Mouse (Mus musculus) lung, postnatal 36 days (tissue): ENCODE data around the gene Ntrk2.

Experiments
- DNase-seq: peaks from one replicate; pipeline ENCODE4 v3.0.0; 2022; ENCODE audit warnings: mixed read lengths

Ntrk2 gene

DNA sequence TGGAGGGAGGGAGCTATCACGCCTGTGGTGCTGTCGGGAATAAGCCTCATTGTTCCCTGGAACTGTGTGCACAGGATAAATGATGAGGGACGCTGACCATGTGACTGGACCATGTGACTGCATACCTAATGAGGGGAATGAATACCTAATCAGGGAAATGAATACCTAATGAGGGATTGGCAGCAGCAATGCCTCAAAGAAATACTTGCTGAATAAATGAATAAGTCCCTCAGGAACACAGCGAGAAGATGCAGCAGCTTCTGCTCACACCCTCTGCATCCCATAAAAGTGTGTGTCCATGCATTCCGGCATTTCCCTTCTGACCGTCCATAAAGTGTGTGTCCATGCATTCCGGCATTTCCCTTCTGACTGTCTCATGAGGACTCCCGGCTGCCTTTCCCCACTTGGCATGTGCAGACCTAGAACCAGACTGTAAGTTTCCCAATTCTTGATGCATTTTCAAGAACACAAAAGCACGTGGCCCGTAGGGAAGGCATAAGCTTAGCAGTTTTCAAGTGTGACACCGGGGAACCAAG lies 338.0 kb downstream of the Ntrk2 start:
- DNase-seq, result no peak

DNA sequence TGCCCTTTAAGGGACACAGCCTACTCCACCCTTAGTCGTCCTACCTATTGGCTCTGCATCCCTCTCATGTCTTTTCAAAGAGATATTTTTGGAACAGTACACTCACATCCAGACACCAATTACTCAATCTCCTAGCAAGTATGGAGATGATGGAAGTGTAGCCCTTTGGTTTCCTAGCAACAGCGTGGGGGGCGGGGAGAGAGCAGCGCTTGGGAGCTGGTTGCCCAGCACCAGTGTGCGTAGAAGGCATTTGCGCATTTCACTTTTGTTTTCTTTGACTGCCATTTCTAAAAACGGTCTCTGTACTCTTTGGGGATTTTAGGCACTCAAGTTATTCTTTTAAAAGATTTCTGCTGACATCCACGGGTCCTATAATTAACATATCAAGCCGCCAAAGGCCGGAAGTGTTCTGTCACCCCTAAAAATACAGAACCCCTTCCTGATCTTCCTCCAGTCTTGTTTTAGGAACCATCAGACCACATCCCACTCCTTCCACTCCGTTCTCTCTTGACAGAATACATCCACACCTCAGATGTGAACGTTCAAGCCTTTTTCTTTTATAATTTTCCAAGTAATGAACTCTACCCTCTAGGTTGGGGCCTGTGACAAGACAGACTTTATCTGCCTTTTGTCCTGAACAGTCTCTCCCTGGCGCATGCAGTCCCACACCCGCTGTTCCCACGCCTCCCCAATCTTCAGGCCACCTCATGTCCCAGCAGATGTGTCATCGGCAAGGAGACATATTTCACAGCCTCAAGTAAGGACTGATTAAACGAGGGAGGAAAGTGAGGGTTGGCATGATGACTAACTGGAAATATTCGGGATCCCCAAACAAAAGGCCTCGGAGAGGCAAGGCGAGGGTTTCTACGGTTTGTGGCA lies 339.5 kb downstream of the Ntrk2 start:
- DNase-seq, result peak; percentile 41

DNA sequence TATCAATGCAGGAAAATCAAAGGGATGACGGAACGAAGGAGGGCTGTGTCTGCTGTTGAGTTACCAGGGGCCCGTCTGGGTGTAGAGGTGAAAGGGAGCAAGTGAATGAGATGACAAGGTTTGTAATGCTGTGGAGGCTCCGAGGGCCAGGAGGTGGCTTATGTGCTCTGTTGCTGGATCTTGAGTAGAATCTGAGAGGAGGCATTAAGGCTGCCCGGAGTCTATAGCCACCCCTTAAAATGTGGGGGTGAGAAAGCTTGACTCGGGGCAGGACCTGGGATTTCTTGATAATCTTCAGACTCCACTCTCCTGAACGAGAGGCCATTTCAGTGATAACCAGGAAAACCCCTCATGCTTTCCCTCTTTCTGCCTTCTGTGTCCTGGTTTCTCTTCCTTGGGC lies 340.2 kb downstream of the Ntrk2 start:
- DNase-seq, result no peak

DNA sequence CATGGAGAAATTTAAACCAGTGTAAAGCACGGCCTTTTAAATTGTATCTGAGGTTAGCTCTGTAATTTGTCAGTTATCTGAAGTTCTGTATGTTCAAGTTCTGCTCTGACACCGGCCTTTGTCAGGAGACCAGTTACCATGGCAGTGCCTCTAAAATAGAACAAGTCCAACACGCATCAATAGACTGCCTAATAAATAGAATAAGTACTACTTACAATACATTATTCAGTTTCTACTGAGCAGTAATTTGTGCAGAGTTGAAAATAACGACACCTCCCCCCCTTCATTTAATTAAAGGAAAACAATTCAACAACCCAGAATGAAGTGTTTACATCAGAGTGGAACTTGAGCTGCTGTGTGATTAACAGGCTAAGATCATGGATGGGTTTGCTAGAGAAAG lies 341.6 kb downstream of the Ntrk2 start:
- DNase-seq, result no peak

DNA sequence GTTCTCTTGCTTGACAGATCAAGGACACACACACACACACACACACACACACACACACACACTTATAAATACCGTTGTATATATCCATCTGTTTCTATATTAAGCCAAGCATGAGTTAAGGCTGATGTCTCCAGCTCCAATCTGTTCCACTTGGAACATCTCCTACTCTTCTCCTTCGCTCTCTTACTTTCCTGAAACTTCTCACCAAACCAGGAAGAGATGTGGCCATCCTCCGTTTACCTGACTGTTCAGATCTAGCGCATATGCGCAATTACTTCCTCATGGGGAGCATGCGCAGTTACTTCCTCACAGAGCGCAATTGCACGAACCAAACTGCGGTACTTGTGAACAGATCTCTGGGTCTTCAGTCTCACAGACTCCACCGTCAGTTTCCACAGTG lies 342.4 kb downstream of the Ntrk2 start:
- no peak for DNase-seq

DNA sequence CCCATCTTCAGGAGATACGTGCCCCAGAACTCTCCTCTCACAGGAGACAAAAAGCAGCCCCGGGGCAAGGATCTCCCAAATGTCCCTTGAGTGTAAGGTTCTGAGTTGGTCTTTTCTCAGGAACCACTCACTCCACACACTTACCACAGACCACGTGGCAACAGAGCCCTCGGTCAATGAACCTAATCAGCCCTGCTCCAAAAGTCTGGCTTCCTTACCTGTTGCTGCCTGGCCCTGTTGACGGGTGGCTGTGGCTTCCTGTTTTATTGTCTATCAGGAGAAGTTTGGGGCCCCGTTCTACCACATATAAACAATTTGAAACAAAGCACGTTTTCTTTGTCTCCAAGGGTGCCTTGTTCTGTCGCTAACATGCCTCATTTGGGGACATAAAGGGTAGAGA lies 357.6 kb downstream of the Ntrk2 start:
- no peak for DNase-seq

DNA sequence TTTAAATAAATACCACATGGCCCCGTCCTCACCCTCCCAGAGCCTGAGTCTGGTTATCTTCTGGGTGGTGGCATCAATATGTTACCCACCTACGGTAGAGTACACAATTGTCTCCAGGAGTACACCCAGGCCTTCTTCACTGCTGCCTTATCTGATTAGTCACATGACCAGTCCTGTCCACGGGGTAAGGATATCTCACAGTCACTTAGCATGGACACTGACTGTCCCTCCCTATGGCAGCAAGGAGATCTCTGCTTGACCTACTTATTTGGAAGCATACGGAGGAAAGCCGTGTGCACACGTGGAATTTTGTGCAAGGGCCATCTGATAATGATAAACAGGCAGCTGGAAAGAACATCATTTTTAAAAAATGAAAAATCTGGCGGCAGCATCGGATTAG lies 367.5 kb downstream of the Ntrk2 start:
- no peak for DNase-seq

DNA sequence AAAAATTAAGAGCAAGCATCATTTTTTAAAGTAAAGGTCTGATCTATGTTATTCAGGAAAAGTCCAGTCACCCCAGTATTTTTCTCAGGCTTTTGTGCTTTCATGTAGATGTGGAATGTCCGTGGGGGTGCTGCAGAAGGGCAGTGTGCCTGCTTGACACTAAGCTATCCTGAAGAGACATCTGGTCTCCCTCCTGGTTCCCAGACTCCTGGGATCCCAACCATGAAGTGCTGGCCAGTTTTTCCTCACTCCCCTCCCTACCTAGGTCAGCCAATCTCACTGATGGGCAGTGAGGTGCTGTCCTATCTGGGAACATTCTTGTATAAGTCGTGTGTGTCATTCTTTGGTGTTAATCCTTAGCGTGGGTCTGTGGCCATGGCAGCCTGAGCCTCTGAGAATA lies 369.7 kb downstream of the Ntrk2 start:
- no peak for DNase-seq

DNA sequence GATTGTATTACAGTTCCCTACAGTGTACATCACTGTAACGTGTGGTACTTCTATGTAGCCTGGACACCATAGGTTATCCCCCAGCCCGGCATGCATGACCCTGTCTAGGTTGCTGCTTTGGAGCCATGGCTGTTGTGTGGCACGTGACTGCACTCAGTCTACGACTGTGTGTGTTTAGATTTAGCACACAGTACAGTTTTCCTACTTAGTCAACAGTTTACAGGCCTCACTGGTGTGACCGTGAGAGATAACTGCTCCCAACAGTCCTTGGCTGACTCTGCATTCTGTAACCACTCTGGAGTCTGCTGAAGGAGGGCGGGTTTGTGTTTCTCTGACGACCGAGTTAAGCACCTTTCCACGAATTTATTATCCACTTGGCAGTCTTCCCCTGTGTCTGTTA lies 370.1 kb downstream of the Ntrk2 start:
- DNase-seq, result no peak

DNA sequence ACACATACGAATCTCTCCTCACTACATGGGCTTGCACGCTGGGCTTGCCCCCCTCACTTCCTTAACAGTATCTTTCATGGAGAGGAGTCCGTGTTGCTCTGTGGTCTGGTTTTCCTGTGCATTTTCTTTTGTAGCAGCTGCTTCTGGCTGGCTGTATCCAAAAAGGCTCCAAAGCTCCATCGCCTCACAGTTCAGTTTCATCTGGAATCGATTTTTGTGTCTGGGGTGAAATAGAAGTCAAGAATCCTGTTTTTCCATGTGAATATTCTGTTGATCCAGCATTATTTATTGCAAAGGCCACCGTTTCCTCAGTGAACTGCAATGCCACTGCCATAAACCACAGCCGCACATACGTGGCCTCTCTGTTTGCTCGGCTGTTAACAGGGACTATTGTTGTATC lies 370.6 kb downstream of the Ntrk2 start:
- DNase-seq, result no peak

DNA sequence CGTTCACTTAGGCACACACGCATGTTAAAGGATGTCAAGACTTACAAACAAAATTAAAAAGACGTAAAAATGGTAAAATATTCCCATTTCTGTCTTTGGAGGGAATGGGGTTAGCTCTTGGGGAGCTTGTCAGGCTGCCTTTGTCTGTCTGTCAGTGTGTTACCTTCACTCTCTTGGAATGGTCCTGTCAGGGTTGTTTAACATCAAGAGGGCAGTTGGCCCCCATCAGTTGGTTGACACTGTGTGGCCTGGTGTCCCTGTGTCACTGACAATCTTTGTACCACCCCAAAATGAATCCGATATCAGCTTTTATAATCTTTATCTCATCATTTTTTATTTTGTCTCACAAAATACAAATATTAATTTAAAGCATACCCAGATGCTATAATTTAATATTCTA lies 373.6 kb downstream of the Ntrk2 start:
- no peak for DNase-seq

DNA sequence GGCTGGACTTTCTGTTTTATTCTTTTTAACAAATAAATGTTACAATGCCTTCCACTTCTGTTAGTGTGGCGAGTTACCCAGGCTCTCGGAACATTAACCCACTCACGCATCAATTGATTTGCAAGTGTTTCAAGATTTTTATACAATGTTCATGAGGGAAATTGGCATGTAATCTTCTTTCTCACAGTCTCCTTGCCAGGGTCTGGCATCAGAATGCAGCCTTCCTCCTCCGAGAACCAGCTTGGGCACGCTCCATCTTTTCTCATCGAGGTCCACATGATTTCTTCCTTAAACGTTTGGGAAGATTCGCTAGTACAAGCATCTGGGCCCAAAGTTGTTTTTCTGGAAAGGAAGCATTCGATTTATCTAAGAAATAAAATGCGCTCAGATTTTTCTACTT lies 374.4 kb downstream of the Ntrk2 start:
- DNase-seq, result no peak

DNA sequence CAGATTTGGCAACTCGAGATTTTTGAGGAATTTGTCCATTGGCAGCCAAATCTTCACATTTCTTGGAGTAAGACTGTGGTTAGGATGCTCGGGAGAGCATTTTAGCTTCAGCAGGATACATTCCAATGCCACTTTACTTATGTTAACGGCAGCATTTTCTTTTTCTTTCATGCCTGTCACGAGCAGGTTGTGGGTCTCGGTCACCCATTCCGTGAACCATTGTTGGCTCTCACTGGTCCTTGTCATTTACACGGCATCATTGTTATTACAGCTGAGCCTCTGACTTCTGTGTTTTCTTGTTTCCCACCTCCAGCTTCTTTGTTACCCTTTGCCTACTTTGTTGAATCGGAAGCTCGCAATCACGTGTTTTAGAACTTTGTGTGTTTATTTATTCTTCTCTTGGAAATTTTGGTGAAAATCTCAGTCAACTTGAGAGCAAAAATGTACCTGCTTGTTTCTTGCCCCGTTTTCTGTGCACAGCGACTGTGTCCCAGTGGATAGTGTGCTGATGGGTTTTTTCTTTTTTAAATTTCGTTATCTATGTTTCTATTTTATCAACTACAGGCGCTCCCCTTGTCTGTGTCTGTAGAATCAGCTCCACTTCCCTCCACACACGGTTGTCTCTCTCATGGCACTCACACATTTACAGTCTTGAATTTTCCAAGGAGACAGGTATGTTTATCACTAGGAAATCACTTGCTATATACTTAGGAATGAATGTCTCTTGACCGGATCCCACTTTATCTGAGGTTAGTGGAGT lies 375.0 kb downstream of the Ntrk2 start:
- DNase-seq, result no peak

DNA sequence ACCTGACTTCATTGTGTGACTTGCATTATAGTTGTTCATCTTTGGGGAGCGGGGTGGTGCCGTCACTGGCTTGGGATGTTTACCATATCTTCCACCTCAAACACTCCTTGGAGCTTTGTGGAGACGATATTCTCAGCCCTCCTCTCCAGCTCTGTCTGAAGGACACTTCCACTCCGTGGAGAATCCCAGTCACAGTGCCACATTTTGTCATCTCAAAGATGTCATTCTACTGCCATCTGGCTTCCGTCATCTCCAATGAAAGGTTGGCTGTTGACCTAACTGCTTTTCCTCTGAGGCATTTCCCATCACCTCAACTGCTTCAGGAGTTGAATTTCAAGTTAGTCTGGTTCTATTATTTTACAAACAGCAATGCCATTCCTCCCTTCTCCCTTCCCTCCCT lies 376.3 kb downstream of the Ntrk2 start:
- DNase-seq, result no peak
